Mouse (Mus musculus) MEL (cell line): ENCODE data around the gene Pou6f1.

Experiments
- CTCF ChIP-seq, 3 experiments: IDR thresholded peaks in 2 of 3; conservative IDR thresholded peaks in 1 of 3; 2 replicates each; pipeline ENCODE4 v1.5.1; 2011 to 2012; ENCODE audit warnings: low read length in 3 of 3, low read depth in 2 of 3, mild to moderate bottlenecking in 2 of 3, improper control_type of control experiment in 1 of 3, inconsistent platforms in 1 of 3, mixed read lengths in 1 of 3, moderate library complexity in 1 of 3; ENCODE audit not compliant: control insufficient read depth in 1 of 3, insufficient read depth in 1 of 3, poor library complexity in 1 of 3, severe bottlenecking in 1 of 3
- ELF1 ChIP-seq: IDR thresholded peaks from 2 replicates; pipeline ENCODE4 v1.6.1; 2014; ENCODE audit warnings: low read depth, mild to moderate bottlenecking, inconsistent platforms, low read length, improper control_type of control experiment, moderate library complexity
- ETS1 ChIP-seq: IDR thresholded peaks from 2 replicates; pipeline ENCODE4 v1.6.1; 2012; ENCODE audit warnings: low read depth, mild to moderate bottlenecking, inconsistent platforms, low read length, improper control_type of control experiment, moderate library complexity
- ZC3H11A ChIP-seq: IDR thresholded peaks from 2 replicates; pipeline ENCODE4 v1.6.1; 2012; ENCODE audit warnings: low read depth, mild to moderate bottlenecking, inconsistent platforms, low read length, improper control_type of control experiment

DNA sequence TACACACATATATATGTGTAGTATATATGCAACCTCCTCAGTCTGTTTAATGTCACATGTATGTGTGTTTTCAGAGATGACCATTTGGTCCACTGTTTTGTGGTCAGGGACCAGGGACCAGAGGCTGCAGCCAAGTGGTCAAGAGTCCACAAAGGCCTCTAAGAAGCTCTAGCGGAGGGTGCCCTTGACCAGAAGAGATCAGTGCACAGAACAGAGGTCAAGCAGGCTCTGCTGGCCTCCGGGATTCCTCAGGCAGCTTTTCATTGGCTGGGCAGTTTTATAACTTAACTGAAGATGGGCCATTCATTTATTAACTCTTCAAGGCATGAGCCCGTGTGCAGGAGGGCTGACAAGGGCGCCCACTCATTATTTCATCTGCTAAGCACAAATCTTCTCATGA is 12.6 kb downstream of the Pou6f1 start:
- no peak for TF ChIP-seq ETS1
- TF ChIP-seq CTCF (IDR thresholded peaks at IDR 0.05 in 2 of 3, conservative IDR thresholded peaks at IDR 0.05 in 1 of 3; ENCODE audit: control insufficient read depth in 1 of 3, insufficient read depth in 1 of 3, low read depth in 2 of 3, low read length in 3 of 3, poor library complexity in 1 of 3, severe bottlenecking in 1 of 3) = no peak
- TF ChIP-seq ZC3H11A = no peak
- no peak for TF ChIP-seq ELF1
